Mouse (Mus musculus): Measurements from ENCODE around the gene Cpeb3.
"Not testable (repeated sequence)": the region's sequence is repeated elsewhere in the genome, so short reads cannot be mapped to it uniquely, and the experiment has no call there.

Cpeb3 gene

DNA sequence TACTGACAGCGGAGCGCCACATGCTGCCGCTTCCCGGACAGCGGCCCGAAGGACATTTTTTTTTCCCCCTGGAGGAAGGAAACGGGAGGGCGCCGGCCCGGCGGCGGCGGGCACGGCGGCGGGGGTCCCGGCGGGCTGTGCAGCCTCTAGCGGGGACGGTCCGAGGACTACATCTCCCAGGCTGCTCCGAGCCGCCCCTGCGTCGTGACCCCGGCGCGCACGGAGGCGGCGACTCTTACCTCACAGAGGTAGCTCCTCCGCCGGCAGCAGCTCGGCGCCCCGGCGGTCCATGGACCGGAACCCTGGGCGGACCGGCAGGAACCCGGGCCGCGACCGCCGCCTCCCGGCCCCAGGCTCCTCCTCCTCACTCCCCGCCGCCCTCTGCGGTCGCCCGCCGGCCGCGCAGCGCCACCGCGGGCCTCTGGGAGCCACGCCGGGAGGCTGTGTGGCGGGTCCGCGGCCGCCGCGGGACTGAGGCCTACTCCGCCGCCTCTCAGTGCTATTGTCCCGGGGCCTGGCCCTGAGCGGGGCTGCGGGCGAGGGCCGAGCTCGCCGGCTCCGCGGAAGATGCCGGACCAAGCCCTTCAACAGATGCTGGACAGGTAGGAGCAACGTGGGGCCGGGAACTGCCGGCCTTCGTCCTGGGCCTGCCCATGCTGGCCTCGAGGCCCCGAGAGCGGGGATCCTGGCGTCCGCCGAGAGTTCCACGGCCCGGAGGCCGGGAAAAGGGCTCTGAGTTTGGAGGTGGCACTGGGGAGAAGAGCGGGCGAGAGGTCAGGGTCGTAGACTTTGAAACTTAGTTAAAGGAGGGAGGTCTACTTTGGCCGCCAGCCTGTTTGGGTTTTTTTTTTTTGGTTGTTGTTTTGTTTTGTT lies 862 bp downstream of the Cpeb3 start, which contains the start of gene March5:
Gene March5 (plus strand): TSS at position 241 of the 873 bp plus-strand sequence.
- peak; percentile 87 to 91 for DNase-seq (ENCODE audit: low spot score in 2 of 2)

- peak; percentile 43 to 52 for DNase-seq (ENCODE audit: low spot score in 2 of 2)
These were observed 1.6 kb downstream of the Cpeb3 start for GRCm38 (mm10) chr19:37206641-37207302.

- not testable (repeated sequence) for DNase-seq (ENCODE audit: low spot score in 2 of 2)
These were observed 3.2 kb downstream of the Cpeb3 start for GRCm38 (mm10) chr19:37205155-37205554.

DNA sequence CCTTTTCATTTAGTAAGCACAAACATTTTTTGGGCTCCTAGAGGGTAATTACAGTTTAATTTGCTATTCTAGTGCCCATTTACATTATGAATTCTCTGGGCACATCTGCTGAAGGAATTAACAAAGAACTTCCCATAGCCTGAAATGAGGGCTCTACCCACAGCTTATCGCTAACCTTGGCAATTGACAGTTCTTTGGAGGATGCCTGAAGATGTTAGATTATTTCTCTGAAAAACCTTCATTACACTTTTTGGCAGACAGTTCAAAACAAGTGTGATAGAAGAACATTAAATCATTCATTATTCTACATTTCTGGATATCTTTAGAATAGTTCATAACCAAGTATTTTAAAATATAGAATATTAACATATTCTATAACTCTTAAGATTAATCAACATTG lies 5.0 kb downstream of the Cpeb3 start:
- no peak for DNase-seq (ENCODE audit: low spot score in 2 of 2)

GRCm38 (mm10) chr19:37199889-37200288 lies 8.5 kb downstream of the Cpeb3 start:
- DNase-seq (ENCODE audit: low spot score in 2 of 2), result no peak

GRCm38 (mm10) chr19:37198165-37198880 lies 10.1 kb downstream of the Cpeb3 start:
- no peak for DNase-seq (ENCODE audit: low spot score in 2 of 2)

DNA sequence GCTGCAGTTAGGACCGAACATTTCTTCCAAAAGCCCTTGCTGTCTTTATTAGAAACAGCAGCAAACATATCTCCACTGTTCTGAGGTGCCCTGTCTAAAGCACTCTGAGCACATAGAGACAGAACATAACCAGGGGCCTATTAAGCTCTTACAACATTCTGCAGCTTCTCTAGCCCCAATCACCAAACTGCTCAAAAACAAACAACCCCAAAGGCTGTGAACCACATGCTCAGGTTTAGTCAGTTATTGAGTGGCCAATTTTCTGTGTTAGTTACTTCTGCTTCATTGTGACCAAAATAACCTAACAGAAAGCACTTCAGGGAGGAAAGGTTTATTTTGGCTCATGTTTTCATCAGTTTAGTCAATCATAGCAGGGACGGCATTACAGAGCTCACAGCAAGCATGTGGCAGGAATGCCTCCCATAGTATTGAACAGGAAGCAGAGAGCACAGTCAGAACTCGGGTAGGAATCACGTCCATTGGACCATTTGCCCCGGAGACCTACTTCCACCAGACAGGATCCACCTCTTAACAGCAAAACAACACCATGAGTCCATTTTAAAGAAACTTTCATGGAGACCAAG lies 15.8 kb downstream of the Cpeb3 start:
- DNase-seq (ENCODE audit: low spot score in 2 of 2), result no peak

GRCm38 (mm10) chr19:37188366-37188948 lies 19.9 kb downstream of the Cpeb3 start:
- no peak for DNase-seq (ENCODE audit: low spot score in 2 of 2)

DNA sequence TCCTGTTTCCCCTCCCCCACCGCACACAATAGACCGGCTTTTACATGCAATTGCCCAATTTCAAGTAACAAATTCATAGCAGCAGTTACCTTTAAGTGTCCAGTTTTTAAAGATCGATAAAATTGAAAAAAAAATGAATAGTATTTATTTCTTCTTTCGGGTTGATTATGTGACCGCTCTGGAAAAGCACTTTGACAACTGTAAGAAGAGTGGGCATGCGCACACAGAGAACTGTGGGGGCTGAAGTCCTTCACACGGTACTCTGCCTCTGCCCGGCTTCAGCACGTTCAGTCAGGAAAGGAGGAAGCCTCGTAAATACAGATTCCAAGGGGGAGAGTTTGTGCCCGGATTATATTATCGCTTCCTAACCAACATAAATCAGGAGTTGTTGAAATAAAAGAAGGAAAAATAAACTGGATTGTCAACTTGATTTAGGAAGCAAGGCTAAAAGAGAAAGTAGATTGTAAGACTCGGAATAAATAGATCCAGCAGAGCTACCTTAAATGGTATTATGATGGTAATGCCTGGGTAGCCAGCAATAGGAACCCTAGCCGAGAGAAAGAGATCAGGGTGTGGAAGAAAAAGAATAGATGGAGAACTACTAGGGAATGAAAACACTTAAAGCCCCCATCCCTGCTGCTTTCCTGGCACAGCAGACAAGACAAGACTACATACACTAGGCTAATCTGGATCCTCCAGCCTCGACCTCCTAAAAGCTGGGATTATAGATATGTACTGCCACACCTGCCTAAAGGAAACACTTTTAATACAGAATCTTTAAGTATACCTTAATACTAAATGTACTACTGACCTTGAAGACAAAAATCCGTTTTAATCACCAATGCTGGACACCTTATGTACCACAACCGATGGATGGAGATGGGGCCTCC lies 30.3 kb downstream of the Cpeb3 start:
- peak; percentile 73 to 80 for DNase-seq (ENCODE audit: low spot score in 2 of 2)

- no peak for DNase-seq (ENCODE audit: low spot score in 2 of 2)
These were observed 31.4 kb downstream of the Cpeb3 start for GRCm38 (mm10) chr19:37176879-37177462.

DNA sequence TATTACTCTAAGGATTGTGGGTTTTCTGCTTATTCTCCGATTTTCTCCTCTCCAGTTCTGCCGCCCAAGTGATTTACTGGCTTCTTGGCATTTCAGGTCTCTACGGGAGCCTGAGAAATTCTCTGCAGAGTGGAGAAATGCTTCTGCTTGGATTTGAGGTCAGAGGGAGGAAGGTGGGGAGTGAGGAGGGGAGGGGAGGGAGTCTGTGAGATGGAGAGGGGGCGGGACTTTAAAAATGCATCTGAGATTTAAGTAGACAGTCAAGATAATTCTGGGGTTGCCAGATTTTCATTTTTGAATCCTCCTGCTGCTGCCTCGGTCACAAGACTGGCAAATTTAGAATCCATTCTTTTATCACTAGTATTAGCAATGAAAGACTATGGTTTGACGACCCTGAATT lies 32.5 kb downstream of the Cpeb3 start:
- DNase-seq (ENCODE audit: low spot score in 2 of 2), result peak; percentile 26 to 62

GRCm38 (mm10) chr19:37175436-37175805 lies 33.0 kb downstream of the Cpeb3 start:
- no peak for DNase-seq (ENCODE audit: low spot score in 2 of 2)

DNA sequence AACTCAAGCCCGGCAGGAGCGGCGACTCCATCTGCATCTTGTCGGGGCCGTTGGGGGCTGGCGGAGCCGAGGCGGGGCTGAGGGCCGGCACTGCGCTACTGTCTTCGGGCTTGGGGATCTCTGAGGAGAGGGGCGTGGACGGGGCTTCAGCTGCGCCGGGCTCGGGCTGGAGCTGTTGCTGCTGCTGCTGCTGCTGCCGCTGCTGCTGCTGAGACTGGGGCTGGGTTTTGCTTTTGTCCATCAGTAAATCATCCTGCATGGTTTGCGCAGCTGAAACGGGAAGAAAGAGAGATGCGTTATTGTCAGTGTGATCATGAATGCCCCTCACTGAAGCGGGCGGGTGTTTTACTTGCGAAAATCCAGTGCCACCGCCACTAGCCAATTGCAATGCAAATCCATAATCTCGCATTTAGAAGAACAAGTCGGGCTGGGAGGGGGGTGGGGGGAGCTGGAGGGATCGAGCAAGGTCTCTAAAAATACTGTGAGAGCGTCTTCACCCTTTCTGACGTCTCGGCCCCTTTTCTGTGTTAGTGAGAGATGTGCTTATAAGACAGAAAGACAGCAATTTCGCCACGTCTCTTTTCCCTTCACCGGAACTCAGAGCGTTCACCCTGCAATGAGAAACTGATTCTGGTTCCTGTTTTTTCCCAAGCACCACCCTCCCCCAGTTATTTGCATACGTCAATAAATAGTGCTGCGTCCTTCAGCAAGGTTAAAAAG lies 33.5 kb downstream of the Cpeb3 start:
- DNase-seq (ENCODE audit: low spot score in 2 of 2), result peak; percentile 60 to 71

DNA sequence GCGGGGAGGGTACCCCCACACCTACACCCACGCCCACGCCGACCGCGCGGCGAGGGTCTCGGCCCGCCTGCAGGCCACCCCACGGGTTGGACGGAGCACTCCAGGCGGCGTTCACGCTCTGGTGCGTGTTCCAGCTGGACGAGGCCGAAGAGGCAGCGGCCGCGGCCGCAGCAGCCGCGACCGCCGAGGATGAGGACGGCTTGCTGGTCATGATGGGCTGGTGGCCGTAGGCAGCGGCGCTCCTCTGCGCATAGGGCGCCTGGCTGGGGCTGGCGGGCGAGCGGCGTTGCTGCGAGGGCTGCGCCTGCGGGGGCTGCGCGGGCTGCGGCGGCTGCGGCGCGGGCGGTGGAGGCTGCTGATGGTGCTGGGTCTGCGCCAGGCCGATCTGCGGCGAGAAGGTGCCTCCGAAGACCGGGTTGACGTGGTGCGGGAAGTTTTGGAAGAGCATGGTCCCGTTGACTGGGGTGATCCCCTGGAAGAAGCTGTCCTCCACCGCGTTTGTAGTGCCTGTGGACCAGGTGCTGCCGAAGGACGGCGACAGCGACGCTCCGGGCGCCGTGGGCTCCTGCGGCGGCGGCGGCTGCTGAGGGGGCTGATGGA lies 34.2 kb downstream of the Cpeb3 start:
- DNase-seq (ENCODE audit: low spot score in 2 of 2), result peak; percentile 40 to 61

- peak in 1 of 2 experiments; percentile 24 for DNase-seq (ENCODE audit: low spot score in 2 of 2)
These were observed 34.9 kb downstream of the Cpeb3 start for GRCm38 (mm10) chr19:37173331-37174115.

DNA sequence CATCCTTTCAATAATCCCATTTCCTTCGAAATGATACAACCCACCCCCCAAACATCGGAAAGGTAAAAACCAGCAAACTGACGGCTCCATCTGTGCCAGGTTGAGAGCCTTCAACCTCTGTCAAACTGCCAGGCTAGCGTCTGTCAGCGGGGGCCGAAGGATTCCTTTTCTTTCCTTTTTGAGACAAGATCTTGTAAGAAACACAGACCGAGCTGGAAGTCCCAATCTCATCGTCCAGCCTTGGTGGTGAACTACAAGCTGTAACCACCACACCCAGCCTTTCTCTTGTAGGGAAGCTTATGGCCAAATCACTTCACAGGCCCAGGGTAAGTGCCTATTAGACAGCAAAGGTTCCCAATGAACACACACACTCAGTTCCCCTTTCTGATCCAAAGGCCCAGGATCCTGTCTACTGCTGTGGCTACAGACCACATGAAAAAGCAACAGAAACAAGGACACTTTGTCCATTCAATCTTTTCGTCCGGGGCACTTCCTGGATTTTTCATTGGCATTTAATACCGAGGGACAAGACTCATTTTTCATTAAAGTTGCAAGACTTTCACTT lies 35.8 kb downstream of the Cpeb3 start:
- DNase-seq (ENCODE audit: low spot score in 2 of 2), result peak; percentile 16 to 25

- peak in 1 of 2 experiments; percentile 12 for DNase-seq (ENCODE audit: low spot score in 2 of 2)
These were observed 36.3 kb downstream of the Cpeb3 start for GRCm38 (mm10) chr19:37172096-37172495.

DNA sequence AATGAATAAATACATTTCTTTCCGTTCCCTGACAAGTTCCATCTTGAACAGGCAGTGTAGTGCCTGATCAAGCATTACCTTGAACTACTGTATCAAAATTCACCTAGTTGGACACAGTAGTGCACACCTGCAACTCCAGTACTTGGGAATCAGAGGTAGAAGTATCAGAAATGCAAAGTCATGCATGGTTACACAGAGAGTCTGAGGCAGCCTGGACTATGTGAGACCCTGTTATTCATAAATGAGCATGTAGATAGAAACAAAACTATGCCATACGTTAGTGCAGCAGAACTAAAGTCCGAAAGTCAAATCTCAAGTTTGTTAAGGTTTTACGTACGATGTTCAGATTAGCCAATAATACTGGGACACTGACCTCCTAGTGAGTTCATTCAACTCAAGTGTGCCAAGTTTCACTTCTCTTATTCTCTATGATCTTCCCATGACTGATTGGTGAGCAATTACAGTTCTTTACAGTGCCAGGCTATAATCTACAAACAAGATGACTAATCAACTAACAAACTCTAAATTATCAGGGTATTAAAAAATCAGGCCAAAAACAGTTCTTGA lies 51.5 kb downstream of the Cpeb3 start:
- DNase-seq (ENCODE audit: low spot score in 2 of 2), result no peak

Measured in frontal cortex, postnatal 36 days (tissue).